Mouse (Mus musculus): ENCODE measurements around the gene Gm8020. TPM values are rescaled to one million over a fixed set of nuclear protein-coding genes. Genes with fewer than 3 reads are reported as not detected.

The Gm8020 gene
- polyA plus RNA-seq (2017; shearing (Covaris generic)) = not detected

DNA sequence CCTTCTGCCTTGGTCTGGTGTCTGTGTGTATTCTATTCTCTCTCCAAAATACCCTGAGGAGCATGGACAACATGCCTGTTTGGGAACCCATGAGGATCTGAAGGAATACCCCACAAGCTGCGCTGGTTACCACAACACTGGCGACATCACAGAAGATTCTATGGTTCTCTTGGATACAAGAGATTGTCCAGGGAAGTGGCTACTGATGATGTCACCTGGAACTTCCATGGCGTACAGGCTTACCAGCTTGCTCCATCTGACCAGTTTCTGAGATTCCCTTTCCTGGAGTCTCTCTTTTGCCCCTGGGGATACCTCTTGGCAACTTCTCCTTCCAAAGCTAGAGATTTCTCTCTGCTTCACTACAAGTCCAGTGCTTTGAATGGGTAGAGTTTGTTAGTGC, at the start of gene Gm8020:
Gene Gm8020 (minus strand): TSS at position 101 of the 400 bp plus-strand sequence.

GRCm38 (mm10) chr14:42524182-42524581, 22.0 kb upstream of the Gm8020 start, which contains the start of gene Gm8024:
TSS of gene Gm8024 (minus strand) at chr14:42524282.

GRCm38 (mm10) chr14:42463581-42463980, 38.6 kb downstream of the Gm8020 start, which contains the start of gene Gm8011:
TSS of gene Gm8011 (plus strand) at chr14:42463881.

Other genes starting within 250 kb of the Gm8020 start
- not detected for gene Gm17026, start 242.3 kb downstream of the Gm8020 start, polyA plus RNA-seq (2017; shearing (Covaris generic))
- gene Gm9611, start 205.0 kb downstream of the Gm8020 start, polyA plus RNA-seq (2017; shearing (Covaris generic)) = not detected
- not detected for gene Gm7995, start 192.1 kb downstream of the Gm8020 start, polyA plus RNA-seq (2017; shearing (Covaris generic))
- gene Gm8005, start 62.7 kb downstream of the Gm8020 start, polyA plus RNA-seq (2017; shearing (Covaris generic)) = not detected
- not detected for gene Gm8011, start 38.5 kb downstream of the Gm8020 start, polyA plus RNA-seq (2017; shearing (Covaris generic))
- gene Gm8024, start 21.9 kb upstream of the Gm8020 start, polyA plus RNA-seq (2017; shearing (Covaris generic)) = not detected
- gene Gm17124, start 97.5 kb upstream of the Gm8020 start, polyA plus RNA-seq (2017; shearing (Covaris generic)) = not detected
- gene Gm3633, start 139.6 kb upstream of the Gm8020 start, polyA plus RNA-seq (2017; shearing (Covaris generic)) = not detected
- gene Gm10378, start 153.6 kb upstream of the Gm8020 start, polyA plus RNA-seq (2017; shearing (Covaris generic)) = not detected

All from inflammation-experienced regulatory T-cells, adult 16 weeks (primary cell).